Mouse (Mus musculus) cerebellum, adult 9-10 months (tissue): ENCODE measurements around the gene Cdc42bpb.

Experiments used
- DNase-seq: peaks from one replicate; pipeline ENCODE4 v3.0.0; 2022

Cdc42bpb gene

DNA sequence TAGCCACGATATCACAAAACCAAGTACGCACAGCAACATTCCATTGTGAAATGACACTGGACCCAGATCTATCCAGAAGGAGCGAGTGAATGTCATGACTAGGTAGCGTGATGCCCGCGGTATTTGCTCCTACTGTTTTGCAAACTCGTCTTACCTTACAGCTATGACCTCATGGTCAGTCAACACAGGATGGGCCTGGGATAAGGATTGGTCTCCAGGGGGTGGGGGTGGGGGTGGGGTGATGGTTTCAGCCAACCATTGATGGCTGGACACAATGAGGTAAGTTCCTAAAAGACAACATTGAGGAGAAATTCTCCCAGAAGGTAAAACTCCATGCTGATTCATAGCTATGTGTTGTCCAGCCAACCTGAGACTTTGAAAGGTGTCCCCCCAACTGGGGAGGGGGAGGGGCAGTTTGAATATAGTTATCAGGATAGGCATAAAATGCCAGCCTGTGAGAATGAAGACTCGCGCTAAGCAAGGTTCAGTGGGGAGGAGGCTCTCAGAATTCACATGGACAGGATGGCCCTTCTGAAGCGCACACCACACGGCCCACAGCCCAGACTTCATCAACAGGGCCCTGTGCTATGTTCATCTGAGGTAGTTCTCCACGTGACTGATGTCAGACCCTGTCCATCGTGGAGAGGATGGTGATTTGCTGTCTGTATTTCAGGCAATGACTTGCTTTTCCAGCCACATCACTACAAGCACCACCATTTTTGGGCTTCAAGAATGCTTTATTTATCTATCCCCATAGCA is 8.5 kb upstream of the Cdc42bpb start:
- DNase-seq, result no peak

DNA sequence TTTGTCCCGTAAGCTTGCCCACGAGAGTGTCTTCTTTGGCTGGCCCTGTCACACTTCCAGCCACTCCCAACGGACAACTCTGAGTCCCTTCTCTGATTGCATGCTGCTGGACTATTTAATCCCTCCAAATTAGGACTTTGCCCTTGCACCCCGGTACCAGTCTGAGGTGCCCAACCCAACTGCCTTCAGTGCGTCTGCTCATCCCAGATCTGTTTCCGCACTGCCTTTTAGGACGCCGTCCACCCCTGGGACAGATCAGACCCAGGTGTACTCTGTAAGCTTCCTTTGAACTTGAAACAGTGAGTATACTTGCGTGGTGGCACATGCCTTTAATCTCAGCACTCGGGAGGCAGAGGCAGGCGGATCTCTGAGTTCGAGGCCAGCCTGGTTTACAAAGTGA is 1.3 kb upstream of the Cdc42bpb start:
- no peak for DNase-seq

- DNase-seq, result no peak
Observed at GRCm38 (mm10) chr12:111377986-111378490, 520 bp upstream of the Cdc42bpb start.

- DNase-seq, result peak; percentile 63
Observed at GRCm38 (mm10) chr12:111376826-111377331, 639 bp downstream of the Cdc42bpb start.

DNA sequence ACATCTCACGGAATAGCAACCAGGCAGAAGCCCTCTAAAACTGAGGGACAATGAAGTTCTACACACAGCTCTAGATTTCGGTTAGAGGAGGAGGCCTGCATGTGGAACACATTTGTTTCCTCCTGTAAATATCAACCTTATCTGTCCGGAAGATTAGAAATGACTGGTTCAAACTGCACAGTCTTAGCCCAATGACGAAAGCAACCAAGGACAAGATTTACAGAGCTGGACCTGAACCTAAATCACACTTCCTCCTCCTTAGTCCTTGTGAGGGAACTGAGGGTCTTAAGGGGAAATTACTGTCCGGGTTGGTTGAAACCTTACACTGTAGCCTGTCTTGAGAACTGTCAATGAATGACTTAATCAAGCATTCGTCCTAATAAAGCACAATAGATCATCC is 1.5 kb downstream of the Cdc42bpb start:
- peak; percentile 33 for DNase-seq

DNA sequence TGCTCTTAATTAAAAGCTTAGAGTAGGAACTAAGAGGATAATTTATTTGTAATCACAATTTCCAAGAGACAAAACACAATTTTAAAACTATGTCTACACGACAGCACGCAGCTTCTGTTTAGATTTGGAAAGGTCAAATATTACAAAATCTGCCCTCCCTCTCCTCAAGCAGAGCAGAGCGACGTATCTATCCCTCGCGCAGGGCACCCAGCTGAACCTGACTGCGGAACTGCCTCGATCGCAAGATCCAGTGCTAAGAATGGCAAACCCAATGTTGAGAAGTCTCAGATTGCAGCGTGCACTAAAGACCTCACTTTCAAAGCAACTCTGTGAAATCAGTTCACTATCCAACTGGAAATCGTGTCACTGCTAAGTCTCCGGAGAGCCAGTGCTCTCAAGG is 2.0 kb downstream of the Cdc42bpb start:
- peak; percentile 20 for DNase-seq

- no peak for DNase-seq
Observed at GRCm38 (mm10) chr12:111374727-111375126, 2.8 kb downstream of the Cdc42bpb start.

GRCm38 (mm10) chr12:111373411-111373810 is 4.1 kb downstream of the Cdc42bpb start:
- no peak for DNase-seq

DNA sequence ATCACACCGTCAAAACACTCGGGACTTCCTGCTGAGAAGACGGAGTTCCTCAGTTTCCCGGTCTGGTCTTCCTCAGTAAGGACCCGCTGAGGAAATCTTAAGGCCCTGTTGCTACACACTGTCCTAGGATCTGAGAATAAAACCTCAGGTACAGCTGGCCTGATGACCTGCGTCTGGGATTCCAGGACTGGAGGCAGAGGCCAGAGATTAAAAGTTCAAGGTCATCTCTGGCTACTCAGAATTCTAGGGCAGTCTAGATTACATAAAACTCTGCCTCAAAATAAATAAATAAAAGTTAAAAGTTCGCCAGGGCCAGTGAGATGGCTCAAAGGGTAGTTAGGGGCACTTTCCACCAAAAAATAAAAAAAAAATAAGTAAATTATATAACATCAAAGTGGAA is 5.6 kb downstream of the Cdc42bpb start:
- DNase-seq, result no peak

- no peak for DNase-seq
Observed at GRCm38 (mm10) chr12:111370249-111370648, 7.3 kb downstream of the Cdc42bpb start.

DNA sequence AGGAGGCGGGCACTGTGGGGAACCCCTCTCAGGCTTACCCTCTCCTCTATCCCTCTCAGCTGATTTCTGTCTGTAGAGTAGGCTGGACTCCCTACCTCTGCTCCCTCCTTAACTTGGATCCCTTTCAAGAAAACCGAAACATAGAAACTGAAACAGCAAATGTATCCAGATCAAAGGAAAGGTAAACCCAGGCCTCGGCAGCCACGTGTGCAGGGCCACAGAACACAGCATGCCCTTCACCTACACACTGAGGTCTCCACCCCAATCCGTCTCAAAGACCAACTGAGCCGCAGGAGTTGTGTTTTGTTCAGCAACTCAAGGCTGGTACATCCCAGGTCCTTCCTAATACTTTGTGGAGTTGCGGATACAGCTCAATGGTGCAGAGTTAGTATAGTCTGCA is 10.5 kb downstream of the Cdc42bpb start:
- DNase-seq, result no peak

GRCm38 (mm10) chr12:111364234-111364633 is 13.3 kb downstream of the Cdc42bpb start:
- no peak for DNase-seq

GRCm38 (mm10) chr12:111361319-111362098 is 16.0 kb downstream of the Cdc42bpb start:
- peak; percentile 33 for DNase-seq

GRCm38 (mm10) chr12:111360671-111361070 is 16.8 kb downstream of the Cdc42bpb start:
- peak; percentile 78 for DNase-seq

GRCm38 (mm10) chr12:111356216-111356615 is 21.3 kb downstream of the Cdc42bpb start:
- no peak for DNase-seq

DNA sequence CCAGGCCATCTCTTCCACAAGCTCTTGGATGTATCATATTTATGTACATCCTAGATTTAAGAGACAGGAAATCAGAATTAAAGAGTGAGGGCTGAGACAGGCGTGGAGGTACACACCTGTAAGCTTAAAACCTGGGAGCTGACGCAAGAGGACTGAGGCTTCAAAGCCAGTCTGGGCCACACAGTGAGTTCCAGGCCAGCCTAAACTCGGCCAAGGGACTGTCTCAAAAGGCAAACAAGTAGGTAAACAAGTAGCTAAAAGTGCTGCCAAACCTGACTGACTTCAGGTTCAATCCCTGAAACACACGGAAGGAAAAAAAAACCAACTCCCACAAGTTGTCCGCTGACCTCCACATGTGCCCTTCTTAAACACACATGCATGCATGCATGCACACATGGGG is 23.4 kb downstream of the Cdc42bpb start:
- no peak for DNase-seq

GRCm38 (mm10) chr12:111353439-111353915 is 24.0 kb downstream of the Cdc42bpb start:
- DNase-seq, result no peak

GRCm38 (mm10) chr12:111353008-111353407 is 24.5 kb downstream of the Cdc42bpb start:
- DNase-seq, result no peak

- DNase-seq, result no peak
Observed at GRCm38 (mm10) chr12:111352520-111352919, 25.0 kb downstream of the Cdc42bpb start.

- no peak for DNase-seq
Observed at GRCm38 (mm10) chr12:111349540-111350231, 27.8 kb downstream of the Cdc42bpb start.

DNA sequence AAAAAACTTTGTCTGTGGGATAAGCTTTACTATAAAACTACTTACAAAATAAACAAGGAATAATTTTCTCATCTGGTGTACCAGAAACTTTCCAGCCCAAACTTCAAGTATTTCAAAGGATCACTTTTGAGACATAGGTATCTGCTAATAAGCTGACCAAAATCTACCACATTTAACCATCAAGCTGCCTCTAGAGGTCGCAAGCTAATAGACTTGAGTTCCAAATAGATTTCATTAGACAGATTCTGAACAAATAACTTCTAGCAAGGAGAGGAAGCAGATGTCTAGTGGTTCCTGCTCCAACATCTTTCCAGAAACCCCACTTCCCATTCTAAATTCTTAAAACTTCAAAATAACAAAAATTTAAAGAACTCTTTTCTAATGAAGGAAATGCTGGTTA is 33.6 kb downstream of the Cdc42bpb start:
- no peak for DNase-seq

DNA sequence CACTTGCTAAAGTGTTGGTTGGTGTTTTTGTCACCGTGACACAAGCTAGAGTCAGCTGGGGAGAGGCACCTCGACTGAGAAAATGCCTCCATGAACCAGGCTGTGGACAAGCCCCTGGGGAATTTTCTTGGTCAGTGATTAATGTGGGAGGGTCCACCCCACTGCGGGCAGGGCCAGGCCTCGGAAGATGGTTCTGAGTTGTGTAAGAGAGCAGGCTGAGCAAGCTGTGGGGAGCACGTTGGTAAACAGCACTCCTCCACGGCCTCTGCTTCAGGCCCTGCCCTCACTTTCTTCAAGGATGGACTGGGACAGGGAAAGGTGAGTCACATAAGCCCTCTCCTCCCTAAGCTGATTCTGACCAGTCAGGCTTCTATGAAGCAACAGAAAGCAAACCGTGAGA is 36.8 kb downstream of the Cdc42bpb start:
- DNase-seq, result no peak

DNA sequence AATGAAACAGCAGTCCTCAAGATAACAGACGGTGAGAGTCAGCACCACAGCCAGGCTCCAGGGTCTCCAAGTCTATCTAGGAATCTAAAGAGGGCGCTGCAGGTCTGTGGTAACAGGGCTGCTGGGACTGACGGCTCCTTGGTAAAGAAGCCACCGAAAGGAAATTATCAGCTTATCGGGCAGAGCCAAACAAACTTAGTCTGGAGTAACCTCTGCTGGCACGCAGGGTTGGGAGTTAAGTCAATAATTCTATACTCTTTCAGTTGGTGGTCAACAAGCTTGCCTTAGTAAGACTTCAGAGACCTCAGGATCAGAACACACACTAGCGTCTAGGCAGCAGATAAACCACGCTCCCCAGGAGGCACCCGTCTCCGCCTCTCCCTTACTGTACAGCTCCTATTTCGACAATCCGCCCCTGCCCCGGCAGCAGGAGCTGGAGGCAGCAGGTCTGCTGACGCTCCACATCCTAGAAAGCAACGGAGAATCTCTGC is 39.6 kb downstream of the Cdc42bpb start:
- DNase-seq, result no peak
